Mouse (Mus musculus) heart, postnatal 36 days (tissue): ENCODE results near the gene Pla2g1b. TPM values are rescaled to one million over a fixed set of nuclear protein-coding genes. Genes with fewer than 3 reads are reported as not detected.
"Not testable (repeated sequence)": the region's sequence is repeated elsewhere in the genome, so short reads cannot be mapped to it uniquely, and the experiment has no call there.

Experiments used
- DNase-seq, 2 experiments: peaks; one replicate each; pipeline ENCODE4 v3.0.0; 2021 to 2022
- intact Hi-C: fragments of 180-260 bp; cut with DNase I; formaldehyde crosslinking; loops from one replicate; pipeline ENCODE4 v1.15.1; 2025
- total RNA-seq, 2 experiments: library from RNA; stranded (reverse); gene quantifications; 2 replicates each; pipeline ENCODE4 v1.2.3; 2021

Gene Pla2g1b
- total RNA-seq, 2 experiments from 2014 or later = not detected

DNA sequence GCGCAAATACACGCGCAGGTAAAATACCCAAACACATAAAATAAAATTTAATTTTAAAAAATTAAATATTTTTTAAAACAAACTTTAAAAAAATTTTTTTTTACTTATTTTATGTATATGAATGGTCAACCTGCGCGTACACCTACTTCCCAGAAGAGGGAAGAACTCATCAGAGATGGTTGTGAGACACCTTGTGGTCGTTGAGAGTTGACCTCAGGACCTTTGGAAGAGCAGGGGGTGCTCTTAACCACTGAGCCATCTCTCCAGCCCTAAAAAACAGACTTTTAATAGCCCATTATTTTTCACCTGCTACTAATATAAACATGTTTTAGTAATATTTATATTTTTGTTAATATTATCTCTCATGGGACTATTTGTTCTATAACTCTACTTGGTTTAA lies 17.3 kb downstream of the Pla2g1b start:
- intact Hi-C loops = no loop called here
- no peak for DNase-seq

DNA sequence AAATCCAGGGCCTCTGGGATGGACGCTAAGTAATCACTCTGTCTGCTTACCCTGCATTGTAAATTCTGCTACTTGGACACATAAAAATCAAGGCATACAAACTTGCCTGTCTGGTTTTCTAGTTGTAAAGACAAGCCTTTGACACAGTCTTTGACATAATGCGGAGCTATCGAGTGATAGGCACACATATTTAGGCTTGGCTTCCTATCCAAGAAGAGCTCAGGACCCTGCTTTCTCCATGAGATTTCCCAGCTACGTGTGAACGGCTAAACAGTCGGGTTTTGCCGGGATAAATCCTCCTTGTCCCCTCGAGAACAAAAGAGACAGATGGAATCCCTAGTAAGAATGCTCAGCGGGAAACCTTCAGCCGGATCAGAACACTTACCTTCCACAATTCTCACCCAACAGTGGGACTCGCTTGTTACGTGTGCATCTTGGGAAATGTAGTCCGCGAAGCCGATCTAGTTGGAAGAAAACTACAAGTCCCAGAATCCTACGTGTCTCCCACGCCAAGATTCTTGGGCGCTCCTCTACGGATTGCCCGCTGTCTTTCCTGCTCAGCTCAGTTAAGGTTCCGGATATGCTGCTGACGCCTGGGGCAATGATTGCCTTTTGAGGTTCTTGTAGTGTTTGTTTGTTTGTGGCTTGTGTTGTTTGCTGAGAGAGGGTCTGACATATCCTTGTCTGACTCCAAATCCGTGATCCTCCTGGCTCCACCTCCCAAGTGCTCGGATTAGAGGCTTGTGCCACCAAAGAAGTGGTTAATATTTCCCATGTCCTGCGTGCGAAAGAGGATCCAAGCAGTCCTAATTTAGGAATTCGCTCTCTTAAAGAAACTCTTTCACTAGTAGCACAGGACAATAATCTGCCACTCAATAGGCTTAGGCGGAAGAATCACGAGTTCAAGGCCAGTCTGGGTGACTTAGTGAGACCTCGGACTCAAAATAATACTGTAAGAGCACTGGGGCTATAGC lies 18.2 kb downstream of the Pla2g1b start, which contains the start of gene Sirt4:
Sirt4 (minus strand) TSS at position 779 of the 974 bp plus-strand sequence.
- peak; percentile 77 to 79 for DNase-seq

DNA sequence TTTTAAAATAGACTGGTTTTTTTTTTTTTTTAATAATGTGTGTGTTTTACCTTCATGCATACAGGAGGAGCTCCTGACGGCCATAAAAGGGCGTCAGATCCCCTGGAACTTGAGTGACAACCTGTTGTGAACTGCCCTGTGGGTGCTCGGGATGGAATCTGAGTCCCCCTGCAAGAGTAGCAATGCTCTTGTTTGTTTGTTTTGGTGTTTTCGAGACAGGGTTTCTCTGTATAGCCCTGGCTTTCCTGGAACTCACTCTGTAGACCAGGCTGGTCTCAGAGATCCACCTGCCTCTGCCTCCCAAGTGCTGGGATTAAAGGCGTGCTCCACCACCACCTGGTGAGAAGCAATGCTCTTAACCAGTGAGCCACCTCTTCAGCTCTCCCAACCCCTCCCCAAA lies 18.9 kb downstream of the Pla2g1b start:
- intact Hi-C loops = no loop called here
- DNase-seq = no peak

More for the DNA sequence above, 18.2 kb downstream of the Pla2g1b start, which contains the start of gene Sirt4:
- intact Hi-C loops = no loop called here

GRCm38 (mm10) chr5:115485489-115486205 lies 19.6 kb downstream of the Pla2g1b start:
- intact Hi-C loops = no loop called here
- no peak for DNase-seq

DNA sequence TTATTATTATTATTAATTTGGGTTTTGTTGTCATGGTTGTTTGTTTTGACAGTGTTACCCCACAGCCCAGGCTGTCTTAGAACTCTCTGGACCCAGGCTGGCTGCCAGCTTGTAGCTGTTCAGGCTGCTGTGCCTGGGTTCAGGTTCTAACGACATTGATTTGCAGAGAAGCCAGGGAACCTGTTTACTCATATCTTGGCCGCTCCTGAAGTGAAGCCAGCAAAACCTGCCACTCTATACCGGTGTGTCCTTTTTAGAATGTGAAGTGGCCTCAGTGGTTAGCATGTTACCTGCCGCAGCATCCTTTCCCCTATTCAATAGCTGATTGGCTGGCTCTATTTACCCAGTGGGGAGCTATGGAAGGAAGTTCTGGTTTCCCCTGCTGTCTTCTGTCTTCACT lies 20.7 kb downstream of the Pla2g1b start:
- intact Hi-C loops = no loop called here
- DNase-seq = no peak

- no peak for DNase-seq
- intact Hi-C loops = no loop called here
Observed at GRCm38 (mm10) chr5:115487353-115487752, 21.3 kb downstream of the Pla2g1b start.

DNA sequence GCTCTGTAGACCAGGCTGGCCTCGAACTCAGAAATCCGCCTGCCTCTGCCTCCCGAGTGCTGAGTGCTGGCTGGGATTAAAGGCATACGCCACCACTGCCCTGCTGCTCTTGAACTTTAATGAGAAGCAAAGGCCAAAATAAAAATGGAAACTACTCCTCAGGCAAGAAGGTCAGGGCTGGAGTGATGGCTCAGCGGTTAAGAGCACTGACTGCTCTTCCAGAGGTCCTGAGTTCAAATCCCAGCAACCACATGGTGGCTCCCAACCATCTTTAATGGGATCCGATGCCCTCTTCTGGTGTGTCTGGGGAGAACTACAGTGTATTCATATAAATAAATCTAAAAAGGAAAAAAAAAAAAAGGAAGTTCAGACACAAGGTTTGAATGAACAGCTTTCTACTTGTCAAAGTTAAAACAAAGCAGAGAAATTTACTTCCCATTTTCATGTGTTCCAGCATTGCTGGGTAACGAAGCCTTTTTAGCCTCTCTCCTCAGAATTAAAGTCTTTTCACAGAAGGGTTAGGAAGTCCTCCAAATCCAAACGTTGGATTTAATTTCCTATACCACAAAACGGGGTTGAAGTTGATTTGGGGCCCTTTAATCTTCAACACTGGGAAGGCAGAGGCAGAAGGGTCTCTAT lies 22.0 kb downstream of the Pla2g1b start:
- intact Hi-C loops = no loop called here

GRCm38 (mm10) chr5:115488841-115489698 lies 23.0 kb downstream of the Pla2g1b start:
- peak; percentile 82 to 93 for DNase-seq
- intact Hi-C loops = no loop called here

More for the DNA sequence above, 22.0 kb downstream of the Pla2g1b start:
- no peak for DNase-seq

DNA sequence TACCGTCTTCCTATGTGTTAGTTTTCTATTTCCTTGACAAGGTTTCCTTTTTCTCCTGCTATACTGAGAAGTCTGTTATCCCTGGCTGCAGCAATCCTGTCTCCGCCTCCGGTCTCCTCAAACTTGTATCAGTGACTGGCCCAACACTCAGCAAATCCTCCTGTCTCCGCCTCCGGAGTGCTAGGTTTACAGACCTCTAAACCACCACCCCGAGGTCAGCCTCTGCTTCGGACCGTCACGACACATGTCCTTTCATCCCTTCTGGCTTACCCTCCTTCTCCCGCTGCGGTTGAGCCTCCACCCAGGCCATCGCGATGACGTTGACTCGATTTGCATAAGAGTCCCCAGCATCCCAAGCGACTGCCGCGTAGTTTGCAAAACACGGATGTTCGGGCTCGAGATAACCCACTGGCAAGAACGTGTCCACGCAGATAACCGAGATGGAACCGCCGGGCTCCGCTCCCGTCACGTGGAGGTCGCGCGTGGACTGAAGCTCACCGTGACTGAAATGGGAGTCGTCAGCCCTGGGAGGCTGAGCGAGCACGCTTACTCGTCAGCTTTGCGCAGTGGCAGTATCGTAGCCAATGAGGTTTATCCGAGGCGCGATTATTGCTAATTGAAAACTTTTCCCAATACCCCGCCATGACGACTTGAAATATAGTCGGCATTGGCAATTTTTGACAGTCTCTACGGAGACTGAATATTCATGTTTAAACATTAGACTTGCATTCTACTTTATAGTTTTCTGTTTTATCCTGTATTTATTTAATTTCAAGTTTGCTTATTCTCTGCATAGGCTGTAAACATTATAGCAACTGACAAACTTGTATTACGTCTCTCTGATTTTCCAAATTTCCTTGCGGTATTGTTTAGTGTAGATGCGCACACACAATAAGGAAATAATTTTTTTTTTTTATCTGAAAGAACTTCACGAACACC lies 23.9 kb downstream of the Pla2g1b start:
- DNase-seq = peak; percentile 87 to 94
- intact Hi-C loops = no loop called here

- intact Hi-C loops = no loop called here
- no peak for DNase-seq
Observed at GRCm38 (mm10) chr5:115490638-115491000, 24.6 kb downstream of the Pla2g1b start.

- DNase-seq = no peak
- intact Hi-C loops = no loop called here
Observed at GRCm38 (mm10) chr5:115491076-115491475, 25.0 kb downstream of the Pla2g1b start.

GRCm38 (mm10) chr5:115491771-115492322 lies 25.8 kb downstream of the Pla2g1b start:
- intact Hi-C loops = no loop called here
- peak; percentile 65 to 77 for DNase-seq

GRCm38 (mm10) chr5:115492711-115493335 lies 26.8 kb downstream of the Pla2g1b start:
- intact Hi-C loops = no loop called here

GRCm38 (mm10) chr5:115493441-115493840 lies 27.4 kb downstream of the Pla2g1b start:
- intact Hi-C loops = no loop called here
- no peak for DNase-seq

More at GRCm38 (mm10) chr5:115492711-115493335, 26.8 kb downstream of the Pla2g1b start:
- DNase-seq = no peak

- intact Hi-C loops, DNase-seq: not testable (repeated sequence)
Observed at GRCm38 (mm10) chr5:115495618-115496017, 29.6 kb downstream of the Pla2g1b start.

DNA sequence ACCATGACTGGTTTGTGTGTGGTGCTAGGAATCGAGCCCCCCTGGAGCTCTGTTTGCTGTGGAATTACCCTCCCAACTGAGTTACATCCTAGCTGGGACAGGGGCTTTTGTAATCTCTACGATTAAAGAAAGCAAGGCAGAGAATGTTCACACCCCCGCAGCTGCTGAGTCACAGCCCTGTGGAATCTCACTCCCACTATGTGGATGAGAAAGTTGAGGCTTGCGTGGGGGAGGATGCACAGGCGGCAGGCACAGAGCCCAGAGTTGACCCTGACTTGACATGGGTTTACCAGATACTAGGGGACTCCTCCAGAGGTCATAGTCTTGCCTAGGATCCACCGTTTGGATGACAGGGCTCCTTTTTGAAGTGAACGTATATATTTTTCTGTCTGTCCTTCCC lies 31.0 kb downstream of the Pla2g1b start:
- intact Hi-C loops = no loop called here
- no peak for DNase-seq

- intact Hi-C loops = no loop called here
- no peak for DNase-seq
Observed at GRCm38 (mm10) chr5:115498307-115499240, 32.5 kb downstream of the Pla2g1b start.
